Mouse (Mus musculus) heart, adult 2 months (tissue): ENCODE data around the gene Ak9.

Experiments used
- CTCF ChIP-seq: fragments of 200-600 bp; IDR thresholded peaks from 2 replicates; pipeline ENCODE4 v1.8.1; 2022; ENCODE audit warnings: antibody characterized with exemption, mild to moderate bottlenecking, moderate library complexity
- EP300 ChIP-seq: fragments of 200-500 bp; IDR thresholded peaks from 2 replicates; pipeline ENCODE4 v1.6.1; 2011; ENCODE audit warnings: low read depth, low read length, control low read depth; ENCODE audit not compliant: insufficient read depth
- POLR2A ChIP-seq: fragments of 200-500 bp; IDR thresholded peaks from 2 replicates; pipeline ENCODE4 v1.6.1; 2011; ENCODE audit warnings: mild to moderate bottlenecking, low read depth, low read length, control low read depth; ENCODE audit not compliant: insufficient read depth

- TF ChIP-seq POLR2A = no peak
- no peak for TF ChIP-seq CTCF
- TF ChIP-seq EP300 = no peak
Observed at GRCm38 (mm10) chr10:41308205-41308604, 4.4 kb downstream of the Ak9 start.
